Mouse (Mus musculus): ENCODE data around the gene Mrps9.
"Not testable (repeated sequence)": the region's sequence is repeated elsewhere in the genome, so short reads cannot be mapped to it uniquely, and the experiment has no call there.

Gene Mrps9

GRCm38 (mm10) chr1:42850663-42851397 is at the start of gene Mrps9:
Gene Mrps9 (plus strand): TSS chr1:42851233.
- DNase-seq (ENCODE audit: low spot score in 2 of 2), result peak; percentile 96 to 98

DNA sequence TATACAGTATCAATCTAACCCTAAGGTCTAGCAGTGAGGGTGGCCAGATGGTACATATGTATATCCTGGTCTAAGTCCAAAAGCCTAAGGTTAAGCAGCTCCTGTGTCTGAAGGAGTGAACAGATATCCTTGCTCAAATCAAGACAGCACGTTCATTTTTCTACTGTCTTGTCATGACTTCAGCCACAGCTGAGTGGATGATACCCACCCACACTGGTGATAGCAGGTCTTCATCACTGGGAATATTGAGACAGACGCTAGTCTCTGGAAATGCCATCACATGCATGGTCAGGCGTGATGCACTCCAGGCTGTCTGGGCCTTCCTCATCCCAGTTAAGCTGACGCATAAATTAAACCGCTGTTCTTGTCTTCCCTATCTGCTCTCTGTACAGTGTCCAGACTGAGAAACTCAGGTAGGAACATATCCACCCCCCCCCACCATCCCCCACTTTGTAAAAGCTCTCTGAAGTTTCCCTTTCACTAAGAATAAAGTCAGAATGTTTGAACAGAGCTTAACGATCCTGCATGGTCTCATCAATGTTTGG is 37.7 kb upstream of the Mrps9 start:
- no peak for DNase-seq (ENCODE audit: low spot score in 2 of 2)

DNA sequence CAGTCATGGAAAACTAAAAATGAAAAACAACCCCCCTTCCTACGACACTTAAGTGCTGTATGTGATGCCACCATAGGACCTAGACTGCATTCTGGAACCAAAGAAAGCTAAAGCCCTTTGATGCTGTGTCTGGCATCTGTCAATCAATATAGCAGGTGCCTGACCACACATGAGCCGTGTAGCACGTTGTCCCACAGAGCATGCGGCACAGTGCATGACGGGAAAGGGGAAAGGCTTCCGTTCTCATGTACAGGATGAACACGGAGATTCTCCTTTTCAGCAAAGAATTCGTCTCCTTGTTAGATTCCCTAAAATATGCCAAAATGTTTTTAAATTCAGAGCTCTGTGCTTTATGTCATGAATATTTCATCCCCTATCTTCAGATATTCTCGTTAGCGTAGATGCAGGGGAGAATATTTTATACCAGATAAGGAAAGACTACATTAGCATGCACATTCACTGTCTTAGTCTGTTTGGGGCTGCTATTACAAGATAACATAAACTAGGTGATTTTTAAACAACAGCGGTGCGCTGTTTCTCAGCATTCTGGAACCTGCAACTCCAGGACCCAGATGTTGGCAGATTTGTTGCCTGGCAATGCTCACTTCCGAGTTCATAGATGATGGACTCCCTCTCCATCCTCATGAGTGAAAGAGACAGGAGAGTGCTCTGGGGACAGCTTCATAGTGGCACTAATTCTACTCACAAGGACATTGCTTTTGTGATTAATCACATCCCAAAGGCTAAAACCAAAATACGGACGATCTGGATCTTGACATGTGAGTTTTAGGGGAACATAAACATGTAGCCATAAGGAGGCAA is 36.0 kb upstream of the Mrps9 start:
- DNase-seq (ENCODE audit: low spot score in 2 of 2), result no peak

DNA sequence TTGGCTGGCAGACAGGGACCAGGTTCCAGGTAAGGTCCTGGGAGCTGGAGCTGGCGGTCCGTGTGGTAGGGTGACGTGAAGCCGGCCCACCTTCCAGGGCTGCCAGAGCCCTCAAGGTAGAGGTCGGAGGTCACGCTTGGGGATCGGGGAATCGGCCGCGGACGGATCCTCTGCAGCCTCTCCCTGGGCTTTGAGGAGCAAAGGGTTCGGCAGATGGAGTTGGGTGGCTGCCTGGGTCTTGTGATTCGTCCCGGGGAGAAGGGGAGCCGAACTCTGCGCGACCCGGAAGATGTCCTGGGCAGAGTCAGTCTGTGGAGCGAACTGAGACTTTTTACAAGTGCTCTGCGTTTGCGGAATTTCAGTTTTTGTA is 350 bp downstream of the Mrps9 start:
- DNase-seq (ENCODE audit: low spot score in 2 of 2), result no peak

GRCm38 (mm10) chr1:42851810-42852209 is 777 bp downstream of the Mrps9 start:
- DNase-seq (ENCODE audit: low spot score in 2 of 2), result no peak

- DNase-seq (ENCODE audit: low spot score in 2 of 2), result no peak
These were observed 13.8 kb downstream of the Mrps9 start for GRCm38 (mm10) chr1:42864719-42865250.

- DNase-seq (ENCODE audit: low spot score in 2 of 2), result no peak
These were observed 14.4 kb downstream of the Mrps9 start for GRCm38 (mm10) chr1:42865336-42865939.

DNA sequence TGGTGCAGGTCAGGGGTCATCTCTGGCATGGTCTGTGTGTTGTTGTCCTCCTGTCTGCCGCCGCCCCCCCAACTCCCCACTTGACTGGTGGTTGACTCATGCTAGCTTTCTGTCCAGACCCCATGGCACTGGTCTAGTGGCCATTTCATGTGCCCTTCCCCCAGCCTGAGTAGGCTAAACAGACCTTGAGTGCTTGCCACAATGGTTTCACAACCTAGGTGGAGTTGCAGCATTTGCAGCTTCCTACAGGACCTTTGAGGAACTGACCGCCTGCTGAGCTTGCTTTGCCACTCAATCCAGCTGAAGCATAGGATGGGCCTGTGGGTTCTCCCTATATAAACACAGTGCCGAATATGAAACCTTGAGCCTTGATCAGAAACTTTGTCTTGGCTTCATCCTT is 15.0 kb downstream of the Mrps9 start:
- DNase-seq (ENCODE audit: low spot score in 2 of 2), result no peak

GRCm38 (mm10) chr1:42867188-42867587 is 16.2 kb downstream of the Mrps9 start:
- no peak for DNase-seq (ENCODE audit: low spot score in 2 of 2)

DNA sequence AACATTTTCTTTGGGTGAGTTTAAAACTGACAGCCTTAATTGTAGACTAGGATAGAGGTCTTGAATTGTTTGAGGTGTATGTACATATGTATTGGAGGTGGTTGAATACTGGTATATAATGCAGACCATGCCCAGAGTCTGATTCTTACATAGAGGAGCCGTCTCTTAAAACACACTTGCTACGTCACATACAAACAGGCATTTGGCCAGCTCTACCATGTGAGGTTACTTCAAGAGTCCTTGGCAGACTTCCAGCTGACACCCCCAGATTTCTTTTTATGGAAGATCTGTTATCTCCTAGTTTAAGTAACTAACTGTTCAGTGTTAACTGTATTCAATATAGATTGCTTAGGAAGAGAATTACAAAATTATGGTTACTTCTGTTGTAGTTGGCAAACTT is 23.1 kb downstream of the Mrps9 start:
- no peak for DNase-seq (ENCODE audit: low spot score in 2 of 2)

- DNase-seq (ENCODE audit: low spot score in 2 of 2), result no peak
These were observed 24.2 kb downstream of the Mrps9 start for GRCm38 (mm10) chr1:42875271-42875670.

DNA sequence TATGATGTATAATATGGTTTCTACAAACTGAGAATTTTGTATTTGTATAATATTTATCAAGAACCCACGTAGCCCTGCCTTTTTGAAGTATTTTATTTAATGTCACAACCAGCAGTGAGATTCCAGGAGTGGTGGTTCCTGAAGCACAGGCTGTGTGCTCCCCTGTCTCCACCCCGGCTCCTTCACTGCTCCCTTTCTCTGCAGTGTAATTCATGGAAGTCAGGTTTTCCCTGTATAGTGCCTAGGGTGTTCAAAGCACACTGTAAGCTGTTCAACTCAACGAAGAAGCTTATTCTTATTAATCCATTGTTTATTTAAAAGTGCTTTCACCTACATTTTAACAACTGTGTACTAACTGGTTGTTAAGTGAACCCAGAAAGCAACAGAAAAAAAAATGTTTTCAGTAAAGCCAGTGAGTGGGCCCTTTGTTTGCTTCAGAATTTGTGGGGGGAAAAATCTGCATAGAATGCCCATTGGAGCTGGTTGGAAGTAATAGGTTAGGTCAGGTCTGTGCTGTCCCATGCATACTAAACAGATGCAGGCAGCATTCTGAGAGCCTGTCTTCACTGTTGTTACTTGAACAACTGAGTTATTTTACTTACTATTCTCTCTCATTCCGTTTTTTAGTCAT is 25.5 kb downstream of the Mrps9 start:
- no peak for DNase-seq (ENCODE audit: low spot score in 2 of 2)

DNA sequence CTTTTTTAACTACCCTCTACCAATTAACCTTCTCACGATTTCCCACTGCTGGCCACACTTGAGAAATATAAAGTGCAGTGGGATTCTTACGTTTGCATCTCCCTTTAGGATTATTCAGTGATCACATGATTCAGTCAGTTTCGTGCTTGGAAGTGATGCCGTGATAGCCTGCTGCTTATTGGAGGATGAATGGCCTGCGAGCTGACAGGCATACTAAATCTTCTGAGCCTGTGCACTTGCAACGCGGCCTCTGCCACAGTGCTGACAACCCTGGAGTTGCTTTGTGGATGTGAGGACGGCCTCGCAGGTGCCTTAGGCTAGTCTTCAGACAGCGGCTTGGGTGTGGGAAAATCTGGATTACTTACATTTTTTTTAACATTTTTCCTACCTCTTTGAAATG is 26.2 kb downstream of the Mrps9 start:
- no peak for DNase-seq (ENCODE audit: low spot score in 2 of 2)

GRCm38 (mm10) chr1:42878851-42879250 is 27.8 kb downstream of the Mrps9 start:
- no peak for DNase-seq (ENCODE audit: low spot score in 2 of 2)

GRCm38 (mm10) chr1:42882258-42882657 is 31.2 kb downstream of the Mrps9 start:
- no peak for DNase-seq (ENCODE audit: low spot score in 2 of 2)

DNA sequence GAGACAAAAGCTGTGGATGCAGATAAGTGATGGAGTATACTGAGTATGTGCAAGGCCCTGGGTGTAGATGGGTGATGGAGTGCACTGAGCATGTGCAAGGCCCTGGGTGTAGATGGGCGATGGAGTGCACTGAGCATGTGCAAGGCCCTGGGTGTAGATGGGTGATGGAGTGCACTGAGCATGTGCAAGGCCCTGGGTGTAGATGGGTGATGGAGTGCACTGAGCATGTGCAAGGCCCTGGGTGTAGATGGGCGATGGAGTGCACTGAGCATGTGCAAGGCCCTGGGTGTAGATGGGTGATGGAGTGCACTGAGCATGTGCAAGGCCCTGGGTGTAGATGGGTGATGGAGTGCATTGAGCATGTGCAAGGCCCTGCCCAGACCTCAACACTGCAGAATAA is 32.4 kb downstream of the Mrps9 start:
- DNase-seq (ENCODE audit: low spot score in 2 of 2), result not testable (repeated sequence)

GRCm38 (mm10) chr1:42887835-42888234 is 36.8 kb downstream of the Mrps9 start:
- DNase-seq (ENCODE audit: low spot score in 2 of 2), result no peak

- no peak for DNase-seq (ENCODE audit: low spot score in 2 of 2)
These were observed 37.7 kb downstream of the Mrps9 start for GRCm38 (mm10) chr1:42888541-42889349.

DNA sequence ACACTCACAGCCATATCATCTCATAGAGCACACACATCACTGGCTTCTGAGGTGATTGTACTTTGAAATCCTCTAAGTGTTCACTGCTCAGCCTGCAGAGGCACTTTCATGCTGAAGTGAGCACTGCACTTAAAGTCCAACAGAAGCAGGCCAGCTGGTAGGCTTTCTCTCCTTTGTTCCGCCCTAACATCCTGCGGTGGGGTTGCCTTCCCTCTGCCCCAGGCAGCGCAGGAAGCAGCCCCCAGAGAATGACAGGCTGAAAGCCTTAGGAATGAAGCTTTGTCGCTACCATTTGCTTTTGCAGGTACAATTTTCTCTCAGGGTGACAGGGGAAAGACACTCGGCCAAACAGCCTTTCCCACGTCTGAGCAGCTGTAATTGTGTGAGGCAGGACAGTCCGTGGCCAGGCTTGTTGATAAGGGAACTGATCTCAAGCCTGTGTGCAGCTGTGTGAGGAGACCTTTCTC is 38.4 kb downstream of the Mrps9 start:
- DNase-seq (ENCODE audit: low spot score in 2 of 2), result no peak

GRCm38 (mm10) chr1:42894695-42895094 is 43.7 kb downstream of the Mrps9 start:
- DNase-seq (ENCODE audit: low spot score in 2 of 2), result no peak

DNA sequence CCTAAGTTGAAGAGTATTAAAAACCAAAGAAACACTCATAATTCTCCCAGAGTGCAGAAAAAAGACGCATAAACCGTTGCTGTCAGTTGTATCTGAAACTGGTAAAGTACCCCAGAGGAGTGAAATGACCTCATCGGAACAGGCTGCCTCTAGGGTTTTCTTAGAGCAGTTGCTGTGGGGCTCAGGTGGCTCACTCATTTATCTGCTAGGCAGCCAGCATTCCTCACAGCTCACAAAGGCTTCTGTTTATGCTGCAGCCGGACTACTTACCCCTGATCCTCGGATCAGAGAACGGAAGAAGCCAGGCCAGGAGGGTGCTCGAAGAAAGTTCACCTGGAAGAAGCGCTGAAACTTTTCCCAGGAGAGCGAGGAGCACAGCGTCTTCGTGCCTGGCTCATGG is 54.1 kb downstream of the Mrps9 start:
- no peak for DNase-seq (ENCODE audit: low spot score in 2 of 2)
